Mouse (Mus musculus): Measurements from ENCODE around the gene Kcnh2. TPM values are rescaled to one million over a fixed set of nuclear protein-coding genes. Genes with fewer than 3 reads are reported as not detected.
A peak's percentile ranks its signal among the peaks of the same experiment; 100 is the strongest.

Gene Kcnh2
- polyA plus RNA-seq, 1 experiment from 2014 or later, result 5.5 TPM

GRCm38 (mm10) chr5:24391864-24392263 is 40.5 kb upstream of the Kcnh2 start, which contains the start of gene Atg9b:
Gene Atg9b (minus strand): TSS chr5:24392143.
- peaks cover 20% of the 10 kb centered on the region for H3K27me3 ChIP-seq (ENCODE audit: insufficient read depth, low read length)
- no peak for TF ChIP-seq CTCF (IDR thresholded peaks at IDR 0.05; ENCODE audit: low read depth)

GRCm38 (mm10) chr5:24389658-24390020 is 38.2 kb upstream of the Kcnh2 start:
- H3K9ac ChIP-seq, result no peak overlapping the region
- H3K9me3 ChIP-seq (ENCODE audit: low read depth, low read length), result no peaks in the 10 kb centered on the region
- 73% methylated on average over 4 of the region's 4 CpGs for WGBS
- no peak overlapping the region for H3K4me3 ChIP-seq (ENCODE audit: low read depth, low read length)
- no peak for TF ChIP-seq CTCF (IDR thresholded peaks at IDR 0.05; ENCODE audit: low read depth)
- ATAC-seq (ENCODE audit: insufficient read depth) (no peak), DNase-seq (no peak)
- H3K36me3 ChIP-seq (ENCODE audit: insufficient read depth), result no peaks in the 10 kb centered on the region
- no peak overlapping the region for H3K4me2 ChIP-seq
- H3K4me1 ChIP-seq (ENCODE audit: insufficient read depth), result 0 out of 2 replicates have a peak, but pooled peaks cover 4% of the 10 kb centered on the region
- H3K27ac ChIP-seq (ENCODE audit: low read depth), result no peak overlapping the region
- peaks cover 32% of the 10 kb centered on the region for H3K27me3 ChIP-seq (ENCODE audit: insufficient read depth, low read length)

More at GRCm38 (mm10) chr5:24391864-24392263, 40.5 kb upstream of the Kcnh2 start, which contains the start of gene Atg9b:
- H3K9ac ChIP-seq, result no peak within 1 kb of the TSS
- no peak within 1 kb of the TSS for H3K4me2 ChIP-seq
- 0 out of 2 replicates have a peak, but pooled peaks cover 4% of the 10 kb centered on the region for H3K4me1 ChIP-seq (ENCODE audit: insufficient read depth)
- DNase-seq (no peak), ATAC-seq (ENCODE audit: insufficient read depth) (no peak)
- H3K4me3 ChIP-seq (ENCODE audit: low read depth, low read length), result no peak within 1 kb of the TSS
- 81% methylated on average over 7 of the region's 7 CpGs for WGBS
- H3K36me3 ChIP-seq (ENCODE audit: insufficient read depth), result no peaks in the 10 kb centered on the region
- no peaks in the 10 kb centered on the region for H3K9me3 ChIP-seq (ENCODE audit: low read depth, low read length)
- H3K27ac ChIP-seq (ENCODE audit: low read depth), result no peak within 1 kb of the TSS

- 51% methylated on average over 6 of the region's 7 CpGs for WGBS
- Histone ChIP-seq H3K4me1 (ENCODE audit: insufficient read depth) (0 out of 2 replicates have a peak, but pooled peaks cover 4% of the 10 kb centered on the region), H3K4me3 (ENCODE audit: low read depth, low read length) (no peak overlapping the region), H3K27me3 (ENCODE audit: insufficient read depth, low read length) (peaks cover 32% of the 10 kb centered on the region), H3K27ac (ENCODE audit: low read depth) (no peak overlapping the region), H3K9me3 (ENCODE audit: low read depth, low read length) (no peaks in the 10 kb centered on the region), H3K9ac (no peak overlapping the region), H3K4me2 (no peak overlapping the region), H3K36me3 (ENCODE audit: insufficient read depth) (no peaks in the 10 kb centered on the region)
- ATAC-seq (ENCODE audit: insufficient read depth), result no peak
- DNase-seq, result peak; percentile 59
- TF ChIP-seq CTCF (IDR thresholded peaks at IDR 0.05; ENCODE audit: low read depth), result no peak
Observed at GRCm38 (mm10) chr5:24389011-24389657, 37.7 kb upstream of the Kcnh2 start.

GRCm38 (mm10) chr5:24388246-24388915 is 37.0 kb upstream of the Kcnh2 start:
- Histone ChIP-seq H3K27ac (ENCODE audit: low read depth) (no peak overlapping the region), H3K36me3 (ENCODE audit: insufficient read depth) (no peaks in the 10 kb centered on the region), H3K9me3 (ENCODE audit: low read depth, low read length) (no peaks in the 10 kb centered on the region), H3K9ac (peak overlapping the region; percentile 49), H3K4me1 (ENCODE audit: insufficient read depth) (0 out of 2 replicates have a peak, but pooled peaks cover 4% of the 10 kb centered on the region), H3K4me2 (peak overlapping the region; percentile 96), H3K4me3 (ENCODE audit: low read depth, low read length) (peak overlapping the region; percentile 47), H3K27me3 (ENCODE audit: insufficient read depth, low read length) (peaks cover 32% of the 10 kb centered on the region)
- TF ChIP-seq CTCF (IDR thresholded peaks at IDR 0.05; ENCODE audit: low read depth), result no peak
- ATAC-seq (ENCODE audit: insufficient read depth) (no peak), DNase-seq (no peak)
- WGBS, result 20% methylated on average over 26 of the region's 26 CpGs

- Histone ChIP-seq H3K27ac (ENCODE audit: low read depth) (no peak overlapping the region), H3K4me1 (ENCODE audit: insufficient read depth) (0 out of 2 replicates have a peak, but pooled peaks cover 4% of the 10 kb centered on the region), H3K4me3 (ENCODE audit: low read depth, low read length) (peak overlapping the region; percentile 47), H3K4me2 (peak overlapping the region; percentile 96), H3K27me3 (ENCODE audit: insufficient read depth, low read length) (peaks cover 32% of the 10 kb centered on the region), H3K9ac (peak overlapping the region; percentile 49), H3K9me3 (ENCODE audit: low read depth, low read length) (no peaks in the 10 kb centered on the region), H3K36me3 (ENCODE audit: insufficient read depth) (no peaks in the 10 kb centered on the region)
- peak; percentile 77 for DNase-seq
- peak; percentile 39 for TF ChIP-seq CTCF (IDR thresholded peaks at IDR 0.05; ENCODE audit: low read depth)
- 1% methylated on average over 73 of the region's 73 CpGs for WGBS
- peak; percentile 52 for ATAC-seq (ENCODE audit: insufficient read depth)
Observed at GRCm38 (mm10) chr5:24387264-24388241, 36.1 kb upstream of the Kcnh2 start.

- 0 out of 2 replicates have a peak, but pooled peaks cover 4% of the 10 kb centered on the region for H3K4me1 ChIP-seq (ENCODE audit: insufficient read depth)
- H3K27me3 ChIP-seq (ENCODE audit: insufficient read depth, low read length), result peaks cover 32% of the 10 kb centered on the region
- no peak overlapping the region for H3K27ac ChIP-seq (ENCODE audit: low read depth)
- H3K4me2 ChIP-seq, result no peak overlapping the region
- H3K4me3 ChIP-seq (ENCODE audit: low read depth, low read length), result no peak overlapping the region
- TF ChIP-seq CTCF (IDR thresholded peaks at IDR 0.05; ENCODE audit: low read depth), result no peak
- DNase-seq (no peak), ATAC-seq (ENCODE audit: insufficient read depth) (no peak)
- no peaks in the 10 kb centered on the region for H3K36me3 ChIP-seq (ENCODE audit: insufficient read depth)
- no peaks in the 10 kb centered on the region for H3K9me3 ChIP-seq (ENCODE audit: low read depth, low read length)
- 82% methylated on average over 10 of the region's 10 CpGs for WGBS
- no peak overlapping the region for H3K9ac ChIP-seq
Observed at GRCm38 (mm10) chr5:24385887-24386550, 34.6 kb upstream of the Kcnh2 start.

Measured in lung, embryonic 14.5 days (tissue).